Mouse (Mus musculus): ENCODE results near the gene 6330403K07Rik. TPM values are rescaled to one million over a fixed set of nuclear protein-coding genes. Genes with fewer than 3 reads are reported as not detected.

Gene 6330403K07Rik
- polyA plus RNA-seq, 1 experiment from 2014 or later: 1.7 TPM

DNA sequence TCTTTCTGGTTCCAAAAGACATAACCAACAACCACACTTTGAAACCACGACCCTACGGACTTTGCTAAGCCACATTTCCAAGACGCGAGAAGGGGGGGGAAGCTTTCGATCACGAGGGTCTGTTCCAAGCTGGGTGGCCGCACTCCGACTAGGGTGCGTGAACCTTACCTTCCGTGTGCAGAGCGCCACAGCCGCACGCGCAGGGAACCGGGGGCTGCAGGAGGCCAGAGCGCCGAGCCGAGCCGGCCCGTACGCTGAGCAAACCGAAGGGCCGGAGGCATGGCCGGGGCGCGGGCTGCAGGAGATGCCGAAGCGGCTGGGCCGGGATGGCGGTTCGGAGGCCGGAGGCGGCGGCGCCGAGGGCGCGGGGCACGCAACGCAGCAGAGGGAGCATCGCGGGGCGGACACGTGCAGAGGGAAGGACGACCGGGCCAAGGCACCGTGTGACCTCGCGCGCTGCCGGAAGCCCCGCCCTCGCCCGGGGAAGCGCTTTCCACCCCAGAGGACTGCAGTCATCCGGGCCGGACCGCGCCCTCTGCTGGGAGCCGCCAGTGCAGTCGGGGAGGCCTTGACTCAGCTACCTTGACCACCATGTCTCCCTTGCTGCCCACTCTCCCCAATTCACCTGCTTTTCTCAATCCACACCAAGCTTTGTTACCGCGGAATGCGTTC, 50.6 kb downstream of the 6330403K07Rik start, which contains the start of gene C1qbp:
Gene C1qbp (minus strand): TSS at position 470 of the 672 bp plus-strand sequence.
- peak; percentile 88 for DNase-seq (ENCODE audit: low spot score)

GRCm38 (mm10) chr11:70982030-70982429, 51.3 kb downstream of the 6330403K07Rik start:
- no peak for DNase-seq (ENCODE audit: low spot score)

Other genes with a start within 250 kb of the 6330403K07Rik start
- gene Scimp, start 220.9 kb downstream of the 6330403K07Rik start, polyA plus RNA-seq (2015; fragmentation: Nextera tagmentation; extraction: Ambion mirVana): 2.1 and 3.1 TPM in 2 replicates
- 35.6 and 38.1 TPM in 2 replicates for gene Rabep1, start 188.7 kb downstream of the 6330403K07Rik start, polyA plus RNA-seq (2015; fragmentation: Nextera tagmentation; extraction: Ambion mirVana)
- 110 and 111 TPM in 2 replicates for gene Nup88, start 63.5 kb downstream of the 6330403K07Rik start, polyA plus RNA-seq (2015; fragmentation: Nextera tagmentation; extraction: Ambion mirVana)
- gene Rpain, start 63.3 kb downstream of the 6330403K07Rik start, polyA plus RNA-seq (2015; fragmentation: Nextera tagmentation; extraction: Ambion mirVana): 85.4 and 92.6 TPM in 2 replicates
- gene C1qbp, start 50.5 kb downstream of the 6330403K07Rik start, polyA plus RNA-seq (2015; fragmentation: Nextera tagmentation; extraction: Ambion mirVana): 278 and 301 TPM in 2 replicates
- 7.4 and 7.5 TPM in 2 replicates for gene Dhx33, start 29.1 kb downstream of the 6330403K07Rik start, polyA plus RNA-seq (2015; fragmentation: Nextera tagmentation; extraction: Ambion mirVana)
- 30.5 and 32.2 TPM in 2 replicates for gene Mis12, start 13.9 kb downstream of the 6330403K07Rik start, polyA plus RNA-seq (2015; fragmentation: Nextera tagmentation; extraction: Ambion mirVana)
- 59.7 and 63.8 TPM in 2 replicates for gene Derl2, start 13.7 kb downstream of the 6330403K07Rik start, polyA plus RNA-seq (2015; fragmentation: Nextera tagmentation; extraction: Ambion mirVana)
- 0.39 and 0.45 TPM in 2 replicates for gene Nlrp1a, start 111.2 kb upstream of the 6330403K07Rik start, polyA plus RNA-seq (2015; fragmentation: Nextera tagmentation; extraction: Ambion mirVana)
- gene Nlrp1b, start 197.2 kb upstream of the 6330403K07Rik start, polyA plus RNA-seq (2015; fragmentation: Nextera tagmentation; extraction: Ambion mirVana): 0.09 and 0.17 TPM in 2 replicates

Data from thymus, postnatal 0 days (tissue).